Mouse (Mus musculus): ENCODE measurements at regions not wholly inside any gene's neighbourhood (a gene's known extent, or its start where the extent isn't known, plus 50 kb on each side); places are given as distances from the start of the nearest gene placed in this dataset.

DNA sequence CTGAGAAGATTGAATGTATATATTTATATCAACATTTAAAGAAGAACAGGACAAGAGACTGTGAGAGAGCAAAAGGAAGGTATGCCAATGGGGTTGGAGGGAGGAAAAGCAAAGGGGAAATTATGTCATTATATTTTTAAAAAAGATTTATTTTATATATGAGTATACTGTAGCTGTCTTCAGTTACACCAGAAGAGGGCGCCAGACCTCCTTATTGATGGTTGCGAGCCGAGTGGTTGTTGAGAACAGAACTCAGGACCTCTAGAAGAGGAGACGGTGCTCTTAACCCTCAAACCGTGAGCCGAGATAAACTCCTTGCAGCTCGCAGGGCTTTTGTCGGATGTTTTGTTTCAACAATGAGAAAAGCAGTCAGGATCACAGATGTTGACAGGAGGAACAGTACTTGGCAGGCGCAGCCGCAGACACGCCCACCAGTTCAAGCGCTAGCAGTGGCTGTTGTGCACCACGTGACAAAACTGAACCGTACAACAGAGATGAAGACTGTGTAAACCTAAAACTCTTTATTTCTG is 158.7 kb downstream of the Mat2b start:
- dilution Hi-C loops (cut with MboI; ENCODE audit: extremely low pct_ligation_motif_present, extremely low pct_unique_long_range_greater_than_20kb, low sequenced_read_pairs) (no loop called here), in situ Hi-C loops (cut with MboI; ENCODE audit: low pct_ligation_motif_present, low pct_unique_long_range_greater_than_20kb, low sequenced_read_pairs) (no loop called here)
- peaks cover 8% of the 10 kb centered on the region for H3K27me3 ChIP-seq (replicated peaks)
- H3K4me3 ChIP-seq (replicated peaks in 1 of 3; ENCODE audit: low read depth in 2 of 3, low read length in 2 of 3, poor library complexity in 1 of 3) = no peak overlapping the region
- no peaks in the 10 kb centered on the region for H3K9me3 ChIP-seq (replicated peaks; ENCODE audit: low read length)
- no peaks in the 10 kb centered on the region for H3K36me3 ChIP-seq (replicated peaks in 1 of 2; ENCODE audit: control insufficient read depth in 1 of 2, insufficient read depth in 1 of 2, low read length in 1 of 2)
- H3K4me2 ChIP-seq (ENCODE audit: insufficient read depth, low read depth, poor library complexity, severe bottlenecking) = no peak overlapping the region
- no peaks in the 10 kb centered on the region for H3K79me2 ChIP-seq (replicated peaks; ENCODE audit: control insufficient read depth, extremely low read depth, insufficient read depth, poor library complexity, severe bottlenecking)
- DNase-seq (ENCODE audit: extremely low read depth) = no peak
- no peak overlapping the region for H3K27ac ChIP-seq (ENCODE audit: insufficient read depth, low read depth)
- TF ChIP-seq JUN (IDR thresholded peaks at IDR 0.05; ENCODE audit: insufficient read depth, low read depth, low read length) (no peak), TBP (conservative IDR thresholded peaks at IDR 0.05; ENCODE audit: low read depth, low read length) (no peak), CTCF (conservative IDR thresholded peaks at IDR 0.05 in 1 of 2, IDR thresholded peaks at IDR 0.05 in 1 of 2; ENCODE audit: low read depth in 2 of 2, low read length in 2 of 2) (peak in 1 of 2 experiments; percentile 11; a peak in 1 of 4 replicates)
- H3K9ac ChIP-seq (ENCODE audit: insufficient read depth, low read depth) = no peak overlapping the region
- H3K4me1 ChIP-seq (ENCODE audit: control insufficient read depth in 1 of 2, insufficient read depth in 2 of 2) = no peaks in the 10 kb centered on the region

DNA sequence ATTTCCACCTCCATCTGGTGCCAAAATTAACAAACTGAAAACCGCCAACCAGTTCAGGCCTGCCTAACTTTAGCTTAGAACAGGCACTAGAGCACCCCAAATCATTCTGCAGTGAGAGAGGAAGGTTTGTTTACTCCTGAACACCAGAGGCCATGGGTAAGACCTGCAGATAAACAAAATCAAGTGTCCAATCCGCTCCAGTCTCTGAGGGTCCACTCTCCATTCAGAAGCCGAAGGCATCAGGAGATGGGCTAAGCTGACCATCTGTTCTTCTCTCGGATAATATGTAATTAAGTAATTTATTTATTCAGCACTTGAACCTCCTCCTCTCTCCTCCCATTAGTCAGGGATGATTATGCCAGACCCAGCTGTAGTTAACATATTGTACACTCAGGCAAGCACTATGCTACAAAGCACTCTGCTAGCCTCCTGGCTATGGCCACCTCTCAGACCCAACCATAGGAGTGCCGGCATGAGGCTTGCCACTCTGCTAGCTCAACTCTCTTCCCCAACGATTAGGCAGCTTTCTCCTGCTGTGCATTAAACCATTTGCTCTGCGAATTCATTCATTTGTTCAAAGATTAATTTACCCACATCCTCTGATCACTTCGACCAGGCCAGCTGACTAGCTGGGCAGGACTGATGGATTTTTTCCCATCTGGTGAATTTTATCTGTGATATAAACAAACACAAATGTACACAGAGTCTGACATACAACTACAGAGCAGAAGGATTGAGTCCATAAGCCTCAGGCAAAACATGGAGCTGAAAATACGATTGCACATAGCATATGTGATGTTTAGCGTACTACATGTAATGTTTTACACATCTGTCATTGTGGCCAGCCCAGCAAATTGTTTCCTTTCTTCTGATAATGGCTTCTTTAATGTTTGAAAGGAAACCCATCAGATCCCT is 184.4 kb downstream of the Mat2b start:
- Histone ChIP-seq H3K36me3 (replicated peaks in 1 of 2; ENCODE audit: control insufficient read depth in 1 of 2, insufficient read depth in 1 of 2, low read length in 1 of 2) (no peaks in the 10 kb centered on the region), H3K4me2 (ENCODE audit: insufficient read depth, low read depth, poor library complexity, severe bottlenecking) (no peak overlapping the region), H3K79me2 (replicated peaks; ENCODE audit: control insufficient read depth, extremely low read depth, insufficient read depth, poor library complexity, severe bottlenecking) (no peaks in the 10 kb centered on the region), H3K9me3 (replicated peaks; ENCODE audit: low read length) (no peaks in the 10 kb centered on the region), H3K27ac (ENCODE audit: insufficient read depth, low read depth) (no peak overlapping the region), H3K27me3 (replicated peaks) (peaks cover 41% of the 10 kb centered on the region), H3K4me1 (ENCODE audit: control insufficient read depth in 1 of 2, insufficient read depth in 2 of 2) (no peaks in the 10 kb centered on the region), H3K4me3 (replicated peaks in 1 of 3; ENCODE audit: low read depth in 2 of 3, low read length in 2 of 3, poor library complexity in 1 of 3) (no peak overlapping the region), H3K9ac (ENCODE audit: insufficient read depth, low read depth) (no peak overlapping the region)
- dilution Hi-C loops (cut with MboI; ENCODE audit: extremely low pct_ligation_motif_present, extremely low pct_unique_long_range_greater_than_20kb, low sequenced_read_pairs) = no loop called here
- DNase-seq (ENCODE audit: extremely low read depth) = no peak
- TF ChIP-seq EP300 (IDR thresholded peaks at IDR 0.05; ENCODE audit: low read length) (no peak), SIN3A (IDR thresholded peaks at IDR 0.05; ENCODE audit: low read length) (no peak), ELF1 (IDR thresholded peaks at IDR 0.05; ENCODE audit: low read depth, low read length) (no peak), NELFE (IDR thresholded peaks at IDR 0.05; ENCODE audit: low read depth, low read length) (no peak), CHD1 (IDR thresholded peaks at IDR 0.05; ENCODE audit: low read depth, low read length) (no peak), RAD21 (IDR thresholded peaks at IDR 0.05; ENCODE audit: low read depth, low read length) (no peak), SMC3 (IDR thresholded peaks at IDR 0.05; ENCODE audit: low read depth, low read length) (no peak), USF1 (IDR thresholded peaks at IDR 0.05; ENCODE audit: low read depth, low read length) (no peak), MXI1 (IDR thresholded peaks at IDR 0.05; ENCODE audit: low read depth, low read length) (no peak), RCOR1 (conservative IDR thresholded peaks at IDR 0.05; ENCODE audit: low read depth, low read length) (no peak)
- in situ Hi-C loops (cut with MboI; ENCODE audit: low pct_ligation_motif_present, low pct_unique_long_range_greater_than_20kb, low sequenced_read_pairs) = no loop called here
